Mouse (Mus musculus): Measurements from ENCODE around the gene Xrcc6. TPM values are rescaled to one million over a fixed set of nuclear protein-coding genes. Genes with fewer than 3 reads are reported as not detected.
A peak's percentile ranks its signal among the peaks of the same experiment; 100 is the strongest.

The Xrcc6 gene
- polyA plus RNA-seq, 1 experiment from 2014 or later: 89.4 TPM

- Histone ChIP-seq H3K27ac (ENCODE audit: low read length) (no peak overlapping the region), H3K9ac (replicated peaks; ENCODE audit: low read length) (no peak overlapping the region), H3K4me1 (ENCODE audit: insufficient read depth, low read length) (no peaks in the 10 kb centered on the region), H3K27me3 (ENCODE audit: insufficient read depth, low read length) (no peaks in the 10 kb centered on the region), H3K36me3 (ENCODE audit: insufficient read depth, low read length) (peaks cover 40% of the 10 kb centered on the region), H3K9me3 (ENCODE audit: low read length) (no peaks in the 10 kb centered on the region), H3K4me3 (ENCODE audit: low read length) (no peak overlapping the region), H3K4me2 (replicated peaks; ENCODE audit: low read depth, low read length) (no peak overlapping the region)
- ATAC-seq (ENCODE audit: low FRiP score, low TSS enrichment): no peak
- WGBS: 88% methylated on average over 7 of the region's 7 CpGs
These were observed 44.8 kb downstream of the Xrcc6 start for GRCm38 (mm10) chr15:82032386-82032785.

- 75% methylated on average over 4 of the region's 4 CpGs for WGBS
- no peaks in the 10 kb centered on the region for H3K27me3 ChIP-seq (ENCODE audit: insufficient read depth, low read length)
- no peak for ATAC-seq (ENCODE audit: low FRiP score, low TSS enrichment)
- H3K9ac ChIP-seq (replicated peaks; ENCODE audit: low read length): no peak within 1 kb of the TSS
- H3K27ac ChIP-seq (ENCODE audit: low read length): no peak within 1 kb of the TSS
- H3K36me3 ChIP-seq (ENCODE audit: insufficient read depth, low read length): peaks cover 39% of the 10 kb centered on the region
- H3K4me3 ChIP-seq (ENCODE audit: low read length): no peak within 1 kb of the TSS
- H3K4me2 ChIP-seq (replicated peaks; ENCODE audit: low read depth, low read length): no peak within 1 kb of the TSS
- no peaks in the 10 kb centered on the region for H3K4me1 ChIP-seq (ENCODE audit: insufficient read depth, low read length)
- H3K9me3 ChIP-seq (ENCODE audit: low read length): no peaks in the 10 kb centered on the region
These were observed 46.1 kb downstream of the Xrcc6 start, which contains the start of gene Desi1 for GRCm38 (mm10) chr15:82033762-82034161. TSS of gene Desi1 (minus strand) at chr15:82033862.

GRCm38 (mm10) chr15:82035904-82036689 is 48.5 kb downstream of the Xrcc6 start:
- 78% methylated on average over 12 of the region's 12 CpGs for WGBS
- peaks cover 45% of the 10 kb centered on the region for H3K36me3 ChIP-seq (ENCODE audit: insufficient read depth, low read length)
- ATAC-seq (ENCODE audit: low FRiP score, low TSS enrichment): no peak
- no peaks in the 10 kb centered on the region for H3K4me1 ChIP-seq (ENCODE audit: insufficient read depth, low read length)
- H3K27ac ChIP-seq (ENCODE audit: low read length): no peak overlapping the region
- no peaks in the 10 kb centered on the region for H3K27me3 ChIP-seq (ENCODE audit: insufficient read depth, low read length)
- H3K9ac ChIP-seq (replicated peaks; ENCODE audit: low read length): no peak overlapping the region
- H3K4me2 ChIP-seq (replicated peaks; ENCODE audit: low read depth, low read length): no peak overlapping the region
- no peaks in the 10 kb centered on the region for H3K9me3 ChIP-seq (ENCODE audit: low read length)
- no peak overlapping the region for H3K4me3 ChIP-seq (ENCODE audit: low read length)

DNA sequence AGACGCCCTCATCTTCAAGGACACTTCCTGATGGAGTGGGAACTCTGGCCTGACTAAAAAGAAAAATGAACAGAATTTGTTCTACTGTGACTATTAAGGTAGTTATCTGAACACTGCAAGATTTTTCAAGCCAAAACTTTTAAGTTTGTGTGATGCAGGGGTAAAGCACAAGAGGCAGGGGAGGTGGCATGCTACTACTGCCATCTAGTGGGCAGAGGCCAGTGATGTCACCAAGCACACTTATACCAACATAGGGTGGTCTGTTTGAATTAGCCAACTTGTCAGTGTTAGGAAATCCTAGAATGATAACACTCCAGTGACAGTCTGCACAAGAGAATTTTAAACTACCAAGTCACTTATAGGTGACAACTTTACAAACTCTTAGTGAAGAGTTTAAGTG is 53.0 kb downstream of the Xrcc6 start:
- ATAC-seq (ENCODE audit: low FRiP score, low TSS enrichment): no peak
- H3K36me3 ChIP-seq (ENCODE audit: insufficient read depth, low read length): peaks cover 42% of the 10 kb centered on the region
- 100% methylated on average over 1 of the region's 1 CpGs for WGBS

DNA sequence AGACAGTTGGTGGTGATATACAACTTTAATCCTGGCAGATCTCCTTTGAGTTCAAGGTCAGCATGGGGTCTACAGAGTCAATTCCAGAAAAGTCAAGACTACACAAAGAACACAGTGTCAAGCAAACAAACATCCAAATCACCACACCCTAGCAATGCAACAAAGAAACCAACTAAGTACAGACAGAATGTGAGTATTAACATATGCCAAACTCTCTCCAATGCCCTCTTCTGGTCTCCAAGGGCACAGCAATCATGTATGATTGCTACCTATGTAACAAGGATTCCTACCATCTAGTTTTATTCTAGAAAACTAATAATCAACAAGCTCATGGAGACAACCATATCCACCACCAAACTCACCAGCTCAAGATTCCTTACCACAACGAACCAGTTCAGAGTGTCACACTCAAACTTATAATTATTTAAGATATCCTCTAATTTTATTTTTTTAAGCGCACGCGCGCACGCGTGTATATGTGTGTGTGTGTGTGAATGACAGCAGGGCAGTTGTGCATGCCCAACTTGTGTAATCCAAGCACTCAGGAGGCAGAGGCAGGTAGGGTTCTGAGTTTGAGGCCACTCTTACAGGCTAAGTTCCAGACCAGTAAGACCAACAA is 56.6 kb downstream of the Xrcc6 start:
- H3K4me1 ChIP-seq (ENCODE audit: insufficient read depth, low read length): peaks cover 19% of the 10 kb centered on the region
- H3K27me3 ChIP-seq (ENCODE audit: insufficient read depth, low read length): no peaks in the 10 kb centered on the region
- H3K27ac ChIP-seq (ENCODE audit: low read length): no peak overlapping the region
- H3K9me3 ChIP-seq (ENCODE audit: low read length): no peaks in the 10 kb centered on the region
- no peak overlapping the region for H3K4me2 ChIP-seq (replicated peaks; ENCODE audit: low read depth, low read length)
- ATAC-seq (ENCODE audit: low FRiP score, low TSS enrichment): no peak
- H3K4me3 ChIP-seq (ENCODE audit: low read length): no peak overlapping the region
- WGBS: 96% methylated on average over 7 of the region's 7 CpGs
- no peak overlapping the region for H3K9ac ChIP-seq (replicated peaks; ENCODE audit: low read length)
- H3K36me3 ChIP-seq (ENCODE audit: insufficient read depth, low read length): peaks cover 28% of the 10 kb centered on the region

More for the DNA sequence above, 53.0 kb downstream of the Xrcc6 start:
- Histone ChIP-seq H3K9me3 (ENCODE audit: low read length) (no peaks in the 10 kb centered on the region), H3K4me2 (replicated peaks; ENCODE audit: low read depth, low read length) (no peak overlapping the region), H3K4me1 (ENCODE audit: insufficient read depth, low read length) (peaks cover 10% of the 10 kb centered on the region), H3K9ac (replicated peaks; ENCODE audit: low read length) (no peak overlapping the region), H3K27me3 (ENCODE audit: insufficient read depth, low read length) (no peaks in the 10 kb centered on the region), H3K27ac (ENCODE audit: low read length) (no peak overlapping the region), H3K4me3 (ENCODE audit: low read length) (no peak overlapping the region)

GRCm38 (mm10) chr15:82046246-82046891 is 58.7 kb downstream of the Xrcc6 start:
- Histone ChIP-seq H3K27ac (ENCODE audit: low read length) (peak overlapping the region; percentile 89; the same call in 1 of the 2 replicates), H3K9me3 (ENCODE audit: low read length) (no peaks in the 10 kb centered on the region), H3K36me3 (ENCODE audit: insufficient read depth, low read length) (peaks cover 13% of the 10 kb centered on the region), H3K4me2 (replicated peaks; ENCODE audit: low read depth, low read length) (peak overlapping the region; percentile 92), H3K4me1 (ENCODE audit: insufficient read depth, low read length) (peaks cover 19% of the 10 kb centered on the region), H3K27me3 (ENCODE audit: insufficient read depth, low read length) (no peaks in the 10 kb centered on the region), H3K9ac (replicated peaks; ENCODE audit: low read length) (peak overlapping the region; percentile 98), H3K4me3 (ENCODE audit: low read length) (peak overlapping the region; percentile 97)
- 2% methylated on average over 26 of the region's 26 CpGs for WGBS
- peak; percentile 37; the same call in 1 of the 2 replicates for ATAC-seq (ENCODE audit: low FRiP score, low TSS enrichment)

DNA sequence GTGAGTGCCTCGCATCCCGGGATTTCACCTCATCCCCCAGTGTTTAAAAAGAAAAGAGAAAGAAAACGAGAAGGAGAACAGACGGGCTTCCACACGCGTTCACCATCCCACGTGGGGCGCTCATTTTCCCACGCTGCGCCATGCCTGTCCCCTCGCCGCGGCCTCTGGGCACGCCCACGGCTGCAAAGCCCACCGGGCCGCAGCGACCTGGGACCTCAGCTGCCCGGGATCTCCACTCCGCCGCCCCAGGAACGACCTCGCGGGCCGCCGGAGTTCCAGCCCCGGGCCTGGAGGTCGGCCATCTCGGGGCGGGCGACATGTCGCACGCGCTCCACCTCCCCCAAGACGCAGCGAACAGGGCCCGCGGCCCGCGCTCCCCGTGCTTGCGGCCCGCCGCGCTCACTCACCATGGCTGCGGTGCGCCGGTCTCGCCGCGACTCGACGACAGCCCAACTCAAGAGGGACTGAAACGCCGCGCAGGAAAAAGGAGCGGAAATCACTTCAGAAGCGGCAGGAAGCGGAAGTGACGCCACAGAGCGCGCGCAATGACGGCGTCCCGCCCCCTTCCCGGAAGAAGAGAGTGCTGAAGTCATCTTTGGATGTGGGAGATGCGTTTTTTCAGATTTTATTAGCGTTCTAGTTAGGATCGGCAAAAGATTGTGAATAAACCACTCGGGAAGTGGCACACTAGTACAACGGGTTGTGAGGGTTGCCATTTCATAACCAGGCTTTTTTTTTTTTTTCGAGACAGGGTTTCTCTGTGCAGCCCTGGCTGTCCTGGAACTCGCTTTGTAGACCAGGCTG is 59.6 kb downstream of the Xrcc6 start, which contains the start of gene Snu13:
TSS of gene Snu13 (minus strand) at position 519 of the 804 bp plus-strand sequence.
- Histone ChIP-seq H3K36me3 (ENCODE audit: insufficient read depth, low read length) (peaks cover 12% of the 10 kb centered on the region), H3K4me3 (ENCODE audit: low read length) (peak within 1 kb of the TSS; percentile 97), H3K9me3 (ENCODE audit: low read length) (no peaks in the 10 kb centered on the region), H3K9ac (replicated peaks; ENCODE audit: low read length) (peak within 1 kb of the TSS; percentile 98), H3K4me2 (replicated peaks; ENCODE audit: low read depth, low read length) (peak within 1 kb of the TSS; percentile 92), H3K27me3 (ENCODE audit: insufficient read depth, low read length) (no peaks in the 10 kb centered on the region), H3K27ac (ENCODE audit: low read length) (peak within 1 kb of the TSS; percentile 89), H3K4me1 (ENCODE audit: insufficient read depth, low read length) (peaks cover 19% of the 10 kb centered on the region)
- ATAC-seq (ENCODE audit: low FRiP score, low TSS enrichment): peak; percentile 85
- under 1% methylated on average over 74 of the region's 74 CpGs for WGBS

DNA sequence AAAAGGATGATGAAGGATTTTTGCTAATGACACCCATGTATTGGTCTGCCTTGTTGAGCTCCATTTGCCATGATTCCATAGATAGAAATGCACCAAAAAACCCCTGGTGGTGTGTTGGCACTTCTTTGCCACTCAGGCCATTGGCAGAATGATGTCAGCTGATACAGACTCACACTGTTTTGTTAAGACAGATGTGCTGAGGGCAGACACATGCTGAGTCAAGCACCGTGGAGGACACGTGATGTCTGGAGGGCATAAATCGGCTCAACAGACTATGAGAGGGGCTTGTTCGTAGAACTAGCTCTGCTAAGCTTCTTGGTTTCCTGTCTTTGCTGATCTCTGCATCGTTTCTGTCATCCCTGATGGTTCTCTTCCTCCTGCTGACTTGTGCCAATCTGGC is 64.9 kb downstream of the Xrcc6 start:
- Histone ChIP-seq H3K27ac (ENCODE audit: low read length) (no peak overlapping the region), H3K9me3 (ENCODE audit: low read length) (no peaks in the 10 kb centered on the region), H3K4me1 (ENCODE audit: insufficient read depth, low read length) (no peaks in the 10 kb centered on the region), H3K27me3 (ENCODE audit: insufficient read depth, low read length) (no peaks in the 10 kb centered on the region; the same call in 1 of the 2 replicates), H3K4me3 (ENCODE audit: low read length) (no peak overlapping the region), H3K4me2 (replicated peaks; ENCODE audit: low read depth, low read length) (no peak overlapping the region), H3K36me3 (ENCODE audit: insufficient read depth, low read length) (no peaks in the 10 kb centered on the region), H3K9ac (replicated peaks; ENCODE audit: low read length) (no peak overlapping the region)
- no peak for ATAC-seq (ENCODE audit: low FRiP score, low TSS enrichment)
- 64% methylated on average over 5 of the region's 5 CpGs for WGBS

- H3K27ac ChIP-seq (ENCODE audit: low read length): no peak within 1 kb of the TSS
- no peak within 1 kb of the TSS for H3K4me3 ChIP-seq (ENCODE audit: low read length)
- no peak for ATAC-seq (ENCODE audit: low FRiP score, low TSS enrichment)
- H3K9ac ChIP-seq (replicated peaks; ENCODE audit: low read length): no peak within 1 kb of the TSS
- WGBS: 83% methylated on average over 1 of the region's 1 CpGs
- no peaks in the 10 kb centered on the region for H3K4me1 ChIP-seq (ENCODE audit: insufficient read depth, low read length)
- no peak within 1 kb of the TSS for H3K4me2 ChIP-seq (replicated peaks; ENCODE audit: low read depth, low read length)
- no peaks in the 10 kb centered on the region for H3K36me3 ChIP-seq (ENCODE audit: insufficient read depth, low read length)
- H3K9me3 ChIP-seq (ENCODE audit: low read length): no peaks in the 10 kb centered on the region
- H3K27me3 ChIP-seq (ENCODE audit: insufficient read depth, low read length): peaks cover 6% of the 10 kb centered on the region
These were observed 71.1 kb downstream of the Xrcc6 start, which contains the start of gene 4930407I10Rik for GRCm38 (mm10) chr15:82058719-82059201. TSS of gene 4930407I10Rik (plus strand) at chr15:82059151.
